Mouse (Mus musculus) embryonic facial prominence, embryonic 10.5 days (tissue): ENCODE data around the gene Gm6509. TPM values are rescaled to one million over a fixed set of nuclear protein-coding genes. Genes with fewer than 3 reads are reported as not detected.
"Not testable (repeated sequence)": the region's sequence is repeated elsewhere in the genome, so short reads cannot be mapped to it uniquely, and the experiment has no call there.

Source experiments
- DNase-seq: peaks from one replicate; pipeline ENCODE4 v3.0.0-alpha.2; 2017; ENCODE audit warnings: low spot score
- H3K27ac ChIP-seq: fragments of 300-500 bp; sonication (generic); replicated peaks from 2 replicates; pipeline ENCODE4 v1.5.1; 2016; ENCODE audit warnings: mild to moderate bottlenecking
- H3K27me3 ChIP-seq: fragments of 300-500 bp; sonication (generic); replicated peaks from 2 replicates; pipeline ENCODE4 v1.6.1; 2016; ENCODE audit warnings: low read depth, mild to moderate bottlenecking; ENCODE audit not compliant: poor library complexity, severe bottlenecking
- H3K36me3 ChIP-seq: fragments of 300-500 bp; sonication (generic); replicated peaks from 2 replicates; pipeline ENCODE4 v1.6.1; 2016; ENCODE audit warnings: mild to moderate bottlenecking, moderate library complexity
- H3K4me1 ChIP-seq: fragments of 300-500 bp; sonication (generic); 2 replicates; pipeline ENCODE4 v1.6.1; 2016
- H3K4me3 ChIP-seq: fragments of 300-500 bp; sonication (generic); 2 replicates; pipeline ENCODE4 v1.5.1; 2016; ENCODE audit warnings: mild to moderate bottlenecking, moderate library complexity
- H3K9me3 ChIP-seq: fragments of 300-500 bp; sonication (generic); 2 replicates; pipeline ENCODE4 v1.6.1; 2016; ENCODE audit warnings: mild to moderate bottlenecking
- WGBS: fragments of 180-500 bp; shearing (Covaris S2); methylation state at CpG from one replicate; pipeline ENCODE4 v1.1.7; 2016; 5-methylcytosine and 5-hydroxymethylcytosine counted together
- polyA plus RNA-seq: library from polyadenylated mRNA; unstranded; fragments of >200 nt; fragmentation: Nextera tagmentation; extraction: Ambion mirVana; gene quantifications from 2 replicates; pipeline ENCODE4 v1.2.1, GENCODE M21; 2016

Gm6509 gene
- not detected in 2 replicates for polyA plus RNA-seq

- not testable (repeated sequence) for H3K27ac ChIP-seq, H3K36me3 ChIP-seq, H3K27me3 ChIP-seq, H3K4me1 ChIP-seq, H3K4me3 ChIP-seq, H3K9me3 ChIP-seq, DNase-seq
- WGBS, result 71% methylated on average over 1 of the region's 2 CpGs
Observed at GRCm38 (mm10) chr5:94623679-94624078, at the start of gene Gm6509. Gene Gm6509 (plus strand): TSS chr5:94623979.

GRCm38 (mm10) chr5:94616242-94616641, 7.5 kb upstream of the Gm6509 start, which contains the start of gene Gm3147:
Gene Gm3147 (minus strand): TSS chr5:94616342.
- H3K4me1 ChIP-seq, H3K27ac ChIP-seq, H3K9me3 ChIP-seq, H3K27me3 ChIP-seq, H3K4me3 ChIP-seq, DNase-seq, H3K36me3 ChIP-seq: not testable (repeated sequence)
- WGBS, result no CpG with 5 or more reads among the region's 1 CpGs

- not testable (repeated sequence) for H3K4me1 ChIP-seq, H3K27me3 ChIP-seq, H3K9me3 ChIP-seq, H3K4me3 ChIP-seq, H3K36me3 ChIP-seq, H3K27ac ChIP-seq, DNase-seq
- no CpG with 5 or more reads among the region's 2 CpGs for WGBS
Observed at GRCm38 (mm10) chr5:94648082-94648481, 24.3 kb downstream of the Gm6509 start, which contains the start of gene Gm6205. Gene Gm6205 (plus strand): TSS chr5:94648382.

Other genes with a start within 250 kb of the Gm6509 start
- gene Gm7682, start 178.2 kb upstream of the Gm6509 start, polyA plus RNA-seq, result not detected in 2 replicates
- gene Gm3139, start 97.7 kb upstream of the Gm6509 start, polyA plus RNA-seq, result not detected in 2 replicates
- gene Gm3147, start 7.6 kb upstream of the Gm6509 start, polyA plus RNA-seq, result not detected in 2 replicates
- not detected in 2 replicates for gene Gm6205, start 24.4 kb downstream of the Gm6509 start, polyA plus RNA-seq
- not detected in 2 replicates for gene Gm3183, start 241.5 kb downstream of the Gm6509 start, polyA plus RNA-seq